Mouse (Mus musculus): ENCODE results near the gene Tfeb. TPM values are rescaled to one million over a fixed set of nuclear protein-coding genes. Genes with fewer than 3 reads are reported as not detected.

Gene Tfeb
- polyA plus RNA-seq, 1 experiment from 2014 or later = 2.8 TPM

GRCm38 (mm10) chr17:47773604-47774003 is 36.8 kb downstream of the Tfeb start:
- H3K27ac ChIP-seq = no peak overlapping the region
- no peak overlapping the region for H3K4me2 ChIP-seq (replicated peaks)
- H3K9ac ChIP-seq = no peak overlapping the region
- no peak overlapping the region for H3K4me3 ChIP-seq (replicated peaks; ENCODE audit: low read length)
- no peak for DNase-seq (ENCODE audit: low spot score)
- no peak for ATAC-seq (ENCODE audit: low FRiP score)
- H3K27me3 ChIP-seq (ENCODE audit: control insufficient read depth, insufficient read depth, low read length) = no peaks in the 10 kb centered on the region
- no peaks in the 10 kb centered on the region for H3K36me3 ChIP-seq (replicated peaks; ENCODE audit: control insufficient read depth, insufficient read depth)
- WGBS = 74% methylated on average over 6 of the region's 6 CpGs
- no peaks in the 10 kb centered on the region; the same call in 1 of the 2 replicates for H3K9me3 ChIP-seq (ENCODE audit: control insufficient read depth, low read length)
- H3K4me1 ChIP-seq (replicated peaks; ENCODE audit: control insufficient read depth, insufficient read depth, low read length) = no peaks in the 10 kb centered on the region

DNA sequence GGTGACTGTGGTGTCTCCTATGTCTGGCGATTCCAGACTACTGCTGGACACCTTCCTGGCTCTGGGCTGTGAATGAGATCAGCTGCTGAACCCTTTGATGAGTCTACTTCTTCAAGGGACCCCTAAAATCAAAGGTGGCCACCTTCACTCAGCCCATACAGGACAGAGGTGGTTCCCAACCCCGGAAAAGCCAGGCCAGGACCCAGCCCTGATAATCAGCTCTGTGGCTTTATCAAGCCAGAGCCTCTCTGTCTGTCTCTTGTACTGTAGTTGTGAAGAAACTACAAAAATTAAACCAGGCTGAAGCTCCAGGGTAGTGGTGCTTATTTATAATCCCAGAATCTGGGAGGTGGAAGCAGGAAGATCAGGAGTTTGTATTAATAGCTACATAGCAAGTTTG is 40.3 kb downstream of the Tfeb start:
- H3K4me1 ChIP-seq (replicated peaks; ENCODE audit: control insufficient read depth, insufficient read depth, low read length) = no peaks in the 10 kb centered on the region
- no peak overlapping the region for H3K27ac ChIP-seq
- no peak overlapping the region for H3K9ac ChIP-seq
- H3K27me3 ChIP-seq (ENCODE audit: control insufficient read depth, insufficient read depth, low read length) = no peaks in the 10 kb centered on the region
- H3K9me3 ChIP-seq (ENCODE audit: control insufficient read depth, low read length) = no peaks in the 10 kb centered on the region; the same call in 1 of the 2 replicates
- no peak overlapping the region for H3K4me3 ChIP-seq (replicated peaks; ENCODE audit: low read length)
- DNase-seq (ENCODE audit: low spot score) = no peak
- 82% methylated on average over 2 of the region's 2 CpGs for WGBS
- H3K4me2 ChIP-seq (replicated peaks) = no peak overlapping the region
- ATAC-seq (ENCODE audit: low FRiP score) = no peak
- H3K36me3 ChIP-seq (replicated peaks; ENCODE audit: control insufficient read depth, insufficient read depth) = no peaks in the 10 kb centered on the region

DNA sequence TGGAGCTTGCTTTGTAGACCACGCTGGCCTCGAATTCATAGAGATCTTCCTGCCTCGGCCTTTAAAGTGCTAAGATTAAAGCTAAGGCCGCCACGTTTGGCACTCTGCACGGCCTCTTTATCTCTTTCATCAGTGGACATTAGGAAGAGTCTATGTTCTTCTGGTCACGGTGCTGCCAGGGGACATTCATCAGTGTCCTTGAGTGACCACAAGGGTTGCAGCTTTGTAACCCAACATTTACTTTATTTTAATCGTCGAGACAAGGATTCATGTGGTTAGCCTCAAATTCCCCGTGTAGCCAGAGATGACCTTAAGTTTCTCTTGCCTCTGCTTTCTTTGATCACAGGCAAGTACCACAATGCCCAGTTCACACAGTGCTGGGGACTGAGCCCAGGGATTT is 43.6 kb downstream of the Tfeb start:
- WGBS = 85% methylated on average over 10 of the region's 10 CpGs
- H3K4me2 ChIP-seq (replicated peaks) = no peak overlapping the region

GRCm38 (mm10) chr17:47782486-47782885 is 45.7 kb downstream of the Tfeb start:
- DNase-seq (ENCODE audit: low spot score) = no peak
- Histone ChIP-seq H3K4me1 (replicated peaks; ENCODE audit: control insufficient read depth, insufficient read depth, low read length) (no peaks in the 10 kb centered on the region), H3K27ac (no peak overlapping the region), H3K9ac (no peak overlapping the region), H3K9me3 (ENCODE audit: control insufficient read depth, low read length) (no peaks in the 10 kb centered on the region), H3K4me3 (replicated peaks; ENCODE audit: low read length) (no peak overlapping the region), H3K27me3 (ENCODE audit: control insufficient read depth, insufficient read depth, low read length) (no peaks in the 10 kb centered on the region), H3K4me2 (replicated peaks) (no peak overlapping the region), H3K36me3 (replicated peaks; ENCODE audit: control insufficient read depth, insufficient read depth) (no peaks in the 10 kb centered on the region)
- 77% methylated on average over 3 of the region's 3 CpGs for WGBS
- ATAC-seq (ENCODE audit: low FRiP score) = no peak

More for the DNA sequence above, 43.6 kb downstream of the Tfeb start:
- Histone ChIP-seq H3K27me3 (ENCODE audit: control insufficient read depth, insufficient read depth, low read length) (no peaks in the 10 kb centered on the region), H3K4me1 (replicated peaks; ENCODE audit: control insufficient read depth, insufficient read depth, low read length) (no peaks in the 10 kb centered on the region), H3K27ac (no peak overlapping the region), H3K4me3 (replicated peaks; ENCODE audit: low read length) (no peak overlapping the region), H3K9ac (no peak overlapping the region), H3K9me3 (ENCODE audit: control insufficient read depth, low read length) (no peaks in the 10 kb centered on the region), H3K36me3 (replicated peaks; ENCODE audit: control insufficient read depth, insufficient read depth) (no peaks in the 10 kb centered on the region)
- no peak for ATAC-seq (ENCODE audit: low FRiP score)
- DNase-seq (ENCODE audit: low spot score) = no peak

DNA sequence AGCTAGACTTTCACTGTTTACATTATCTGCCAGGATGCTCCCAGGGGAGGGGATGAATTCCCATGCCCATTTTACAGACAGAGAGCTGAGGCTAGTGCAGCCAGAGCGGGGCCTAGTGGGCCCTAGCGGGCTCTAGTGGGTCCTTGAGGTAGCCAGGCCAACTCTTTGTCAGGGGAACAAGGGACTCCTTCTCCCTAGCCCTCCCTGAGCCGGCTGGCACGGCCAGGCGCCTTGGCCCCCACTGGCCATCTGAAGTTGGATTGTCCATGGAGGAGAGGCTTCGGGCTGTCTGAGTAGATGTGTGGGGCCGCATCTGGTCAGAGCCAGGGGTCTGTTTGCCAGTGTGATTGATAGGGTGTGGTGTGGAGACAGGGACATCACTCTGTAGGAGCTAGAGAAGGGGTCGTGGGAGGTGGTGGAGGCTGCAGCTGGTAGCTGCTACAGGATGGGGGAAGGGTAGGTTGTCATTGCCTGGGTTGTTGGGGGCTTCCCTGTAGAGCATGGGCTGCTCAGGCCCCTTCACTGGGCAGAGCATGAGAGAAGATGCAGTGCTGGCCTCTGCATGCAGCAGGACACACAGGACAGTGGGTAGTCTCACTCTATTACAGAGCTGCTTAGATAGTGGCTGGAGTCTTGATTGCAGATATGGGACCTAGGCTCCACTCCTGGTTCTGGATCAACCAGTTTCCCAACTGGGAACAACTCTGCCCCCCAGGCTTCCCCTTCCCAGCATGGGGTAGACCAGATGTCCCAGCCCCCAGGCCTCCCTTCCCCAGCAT is 46.8 kb downstream of the Tfeb start:
- no peak for ATAC-seq (ENCODE audit: low FRiP score)
- H3K4me2 ChIP-seq (replicated peaks) = no peak overlapping the region
- WGBS = 81% methylated on average over 8 of the region's 8 CpGs
- no peak overlapping the region for H3K9ac ChIP-seq
- H3K27ac ChIP-seq = no peak overlapping the region
- H3K36me3 ChIP-seq (replicated peaks; ENCODE audit: control insufficient read depth, insufficient read depth) = no peaks in the 10 kb centered on the region
- no peak overlapping the region for H3K4me3 ChIP-seq (replicated peaks; ENCODE audit: low read length)
- H3K27me3 ChIP-seq (ENCODE audit: control insufficient read depth, insufficient read depth, low read length) = no peaks in the 10 kb centered on the region
- no peaks in the 10 kb centered on the region for H3K4me1 ChIP-seq (replicated peaks; ENCODE audit: control insufficient read depth, insufficient read depth, low read length)
- DNase-seq (ENCODE audit: low spot score) = no peak
- no peaks in the 10 kb centered on the region for H3K9me3 ChIP-seq (ENCODE audit: control insufficient read depth, low read length)

GRCm38 (mm10) chr17:47784411-47784810 is 47.6 kb downstream of the Tfeb start:
- Histone ChIP-seq H3K4me2 (replicated peaks) (no peak overlapping the region), H3K27ac (no peak overlapping the region), H3K36me3 (replicated peaks; ENCODE audit: control insufficient read depth, insufficient read depth) (no peaks in the 10 kb centered on the region), H3K4me3 (replicated peaks; ENCODE audit: low read length) (no peak overlapping the region), H3K4me1 (replicated peaks; ENCODE audit: control insufficient read depth, insufficient read depth, low read length) (no peaks in the 10 kb centered on the region), H3K27me3 (ENCODE audit: control insufficient read depth, insufficient read depth, low read length) (no peaks in the 10 kb centered on the region), H3K9ac (no peak overlapping the region), H3K9me3 (ENCODE audit: control insufficient read depth, low read length) (no peaks in the 10 kb centered on the region)
- DNase-seq (ENCODE audit: low spot score) = no peak
- ATAC-seq (ENCODE audit: low FRiP score) = no peak
- 87% methylated on average over 6 of the region's 6 CpGs for WGBS

DNA sequence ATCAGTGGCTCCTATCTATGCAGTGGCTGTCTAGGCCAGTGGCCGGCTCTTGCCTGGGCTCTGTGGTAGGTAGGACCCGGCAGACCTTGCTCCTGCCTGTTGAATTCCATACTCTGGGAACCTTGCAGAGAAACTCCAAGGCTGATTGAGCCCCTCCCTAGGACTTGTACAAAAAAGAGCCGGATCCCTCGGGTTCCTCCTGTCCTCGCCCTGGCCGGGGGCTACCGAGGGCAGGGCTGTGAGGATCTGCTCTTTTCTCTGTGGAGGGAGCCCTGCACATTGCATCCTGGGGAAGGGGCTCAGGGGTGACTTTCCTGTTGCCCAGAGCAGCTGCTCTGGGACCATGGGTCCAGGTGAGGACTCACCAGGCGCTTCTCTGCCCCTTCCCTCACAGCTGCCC is 50.8 kb downstream of the Tfeb start:
- Histone ChIP-seq H3K9me3 (ENCODE audit: control insufficient read depth, low read length) (no peaks in the 10 kb centered on the region), H3K36me3 (replicated peaks; ENCODE audit: control insufficient read depth, insufficient read depth) (no peaks in the 10 kb centered on the region), H3K4me2 (replicated peaks) (no peak overlapping the region), H3K27ac (no peak overlapping the region), H3K4me3 (replicated peaks; ENCODE audit: low read length) (no peak overlapping the region), H3K27me3 (ENCODE audit: control insufficient read depth, insufficient read depth, low read length) (no peaks in the 10 kb centered on the region), H3K4me1 (replicated peaks; ENCODE audit: control insufficient read depth, insufficient read depth, low read length) (no peaks in the 10 kb centered on the region; the same call in 1 of the 2 replicates), H3K9ac (no peak overlapping the region)
- WGBS = 62% methylated on average over 8 of the region's 8 CpGs
- ATAC-seq (ENCODE audit: low FRiP score) = no peak
- DNase-seq (ENCODE audit: low spot score) = no peak

- no peak overlapping the region for H3K27ac ChIP-seq
- H3K27me3 ChIP-seq (ENCODE audit: control insufficient read depth, insufficient read depth, low read length) = no peaks in the 10 kb centered on the region
- H3K4me3 ChIP-seq (replicated peaks; ENCODE audit: low read length) = no peak overlapping the region
- H3K4me2 ChIP-seq (replicated peaks) = no peak overlapping the region
- DNase-seq (ENCODE audit: low spot score) (no peak), ATAC-seq (ENCODE audit: low FRiP score) (no peak)
- no peak overlapping the region for H3K9ac ChIP-seq
- H3K36me3 ChIP-seq (replicated peaks; ENCODE audit: control insufficient read depth, insufficient read depth) = no peaks in the 10 kb centered on the region
- no peaks in the 10 kb centered on the region for H3K9me3 ChIP-seq (ENCODE audit: control insufficient read depth, low read length)
- no peaks in the 10 kb centered on the region; the same call in none of the 2 replicates for H3K4me1 ChIP-seq (replicated peaks; ENCODE audit: control insufficient read depth, insufficient read depth, low read length)
- 7% methylated on average over 4 of the region's 4 CpGs for WGBS
These were observed 51.5 kb downstream of the Tfeb start for GRCm38 (mm10) chr17:47788306-47788705.

- WGBS = 61% methylated on average over 6 of the region's 6 CpGs
- no peak overlapping the region for H3K4me3 ChIP-seq (replicated peaks; ENCODE audit: low read length)
These were observed 52.2 kb downstream of the Tfeb start for GRCm38 (mm10) chr17:47788996-47789395.

More at GRCm38 (mm10) chr17:47788996-47789395, 52.2 kb downstream of the Tfeb start:
- ATAC-seq (ENCODE audit: low FRiP score) = no peak
- Histone ChIP-seq H3K27me3 (ENCODE audit: control insufficient read depth, insufficient read depth, low read length) (no peaks in the 10 kb centered on the region), H3K9me3 (ENCODE audit: control insufficient read depth, low read length) (no peaks in the 10 kb centered on the region), H3K27ac (no peak overlapping the region), H3K4me1 (replicated peaks; ENCODE audit: control insufficient read depth, insufficient read depth, low read length) (no peaks in the 10 kb centered on the region; the same call in none of the 2 replicates), H3K36me3 (replicated peaks; ENCODE audit: control insufficient read depth, insufficient read depth) (no peaks in the 10 kb centered on the region), H3K4me2 (replicated peaks) (no peak overlapping the region), H3K9ac (no peak overlapping the region)
- DNase-seq (ENCODE audit: low spot score) = no peak
